Mouse (Mus musculus): ENCODE data around the gene Sclt1.

DNA sequence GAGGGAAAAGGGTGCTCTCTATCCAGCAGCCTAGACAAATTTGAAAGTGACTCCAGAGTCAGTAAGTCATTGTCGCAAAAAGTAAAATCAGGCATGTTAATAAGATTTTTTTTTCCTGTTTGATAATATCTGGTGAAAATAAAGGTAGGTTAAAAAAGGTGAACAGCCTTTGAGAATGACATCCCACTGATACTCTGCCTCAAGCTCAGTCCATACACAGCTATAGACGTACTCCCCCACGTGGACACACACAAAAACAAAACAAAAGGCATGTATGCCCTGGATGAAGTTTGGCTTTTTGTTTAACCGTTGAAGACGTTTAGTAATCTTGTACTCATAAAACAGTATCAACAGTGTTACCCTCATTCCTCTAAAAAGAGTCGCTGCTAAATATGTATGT lies 1.1 kb upstream of the Sclt1 start:
- TF ChIP-seq ZC3H11A (IDR thresholded peaks at IDR 0.05; ENCODE audit: borderline replicate concordance, low read depth, low read length), result no peak
- TF ChIP-seq MAFK (IDR thresholded peaks at IDR 0.05; ENCODE audit: insufficient read depth, low read depth, low read length), result no peak
- TF ChIP-seq CHD2 (IDR thresholded peaks at IDR 0.05; ENCODE audit: low read depth, low read length), result no peak
- TF ChIP-seq HCFC1 (IDR thresholded peaks at IDR 0.05; ENCODE audit: borderline replicate concordance, insufficient read depth, low read length), result no peak

Measured in ES-E14 (cell line).